Mouse (Mus musculus) myocyte (in vitro differentiated cells): ENCODE measurements around the gene Ano1. TPM values are rescaled to one million over a fixed set of nuclear protein-coding genes. Genes with fewer than 3 reads are reported as not detected.
A peak's percentile ranks its signal among the peaks of the same experiment; 100 is the strongest.

ENCODE experiments used
- H3K27me3 ChIP-seq: one replicate; pipeline ENCODE4 v1.6.1; 2011; ENCODE audit not compliant: control insufficient read depth, insufficient read depth, insufficient read length
- H3K36me3 ChIP-seq: one replicate; pipeline ENCODE4 v1.6.1; 2011; ENCODE audit not compliant: control insufficient read depth, insufficient read depth
- H3K4me2 ChIP-seq: one replicate; pipeline ENCODE4 v1.6.1; 2011; ENCODE audit warnings: low read depth, control low read depth
- H3K4me3 ChIP-seq: one replicate; pipeline ENCODE4 v1.5.1; 2011; ENCODE audit warnings: mild to moderate bottlenecking, control low read depth, moderate library complexity
- H3K79me2 ChIP-seq: one replicate; pipeline ENCODE4 v1.6.1; 2011; ENCODE audit not compliant: control insufficient read depth, insufficient read depth
- H3ac ChIP-seq: one replicate; pipeline ENCODE4 v1.6.1; 2011; ENCODE audit not compliant: control insufficient read depth, insufficient read length
- CEBPB ChIP-seq: IDR thresholded peaks from 2 replicates; pipeline ENCODE4 v1.6.1; 2011; ENCODE audit warnings: mild to moderate bottlenecking, moderate library complexity; ENCODE audit not compliant: poor library complexity, insufficient read depth, severe bottlenecking
- E2F4 ChIP-seq: IDR thresholded peaks from one replicate; pipeline ENCODE4 v1.6.1; 2011; ENCODE audit warnings: mild to moderate bottlenecking, control low read depth, moderate library complexity; ENCODE audit not compliant: insufficient read depth
- MAX ChIP-seq: IDR thresholded peaks from one replicate; pipeline ENCODE4 v1.6.1; 2011; ENCODE audit warnings: low read depth, mild to moderate bottlenecking, control low read depth
- MYOD1 ChIP-seq, 3 experiments: IDR thresholded peaks; one replicate each; pipeline ENCODE4 v1.6.1; 2011; ENCODE audit warnings: control low read depth in 2 of 3, low read depth in 2 of 3, mild to moderate bottlenecking in 2 of 3, moderate library complexity in 1 of 3; ENCODE audit not compliant: insufficient read length in 2 of 3, control insufficient read depth in 1 of 3
- MYOG ChIP-seq, 3 experiments: IDR thresholded peaks; one replicate each; pipeline ENCODE4 v1.6.1; 2011; ENCODE audit warnings: control low read depth in 2 of 3, low read depth in 2 of 3, mild to moderate bottlenecking in 2 of 3; ENCODE audit not compliant: insufficient read length in 2 of 3, control insufficient read depth in 1 of 3, insufficient read depth in 1 of 3
- POLR2A ChIP-seq: IDR thresholded peaks from one replicate; pipeline ENCODE4 v1.6.1; 2011; ENCODE audit warnings: low read depth, mild to moderate bottlenecking, control low read depth, moderate library complexity; ENCODE audit not compliant: insufficient read length
- POLR2AphosphoS2 ChIP-seq: IDR thresholded peaks from one replicate; pipeline ENCODE4 v1.6.1; 2011; ENCODE audit warnings: low read depth, control low read depth; ENCODE audit not compliant: insufficient read length
- REST ChIP-seq: IDR thresholded peaks from one replicate; pipeline ENCODE4 v1.6.1; 2011; ENCODE audit warnings: mild to moderate bottlenecking, control low read depth, moderate library complexity; ENCODE audit not compliant: insufficient read depth, insufficient read length
- SRF ChIP-seq: IDR thresholded peaks from one replicate; pipeline ENCODE4 v1.6.1; 2011; ENCODE audit warnings: low read depth; ENCODE audit not compliant: control insufficient read depth, insufficient read length
- TCF12 ChIP-seq: IDR thresholded peaks from one replicate; pipeline ENCODE4 v1.6.1; 2011; ENCODE audit warnings: mild to moderate bottlenecking, control low read depth; ENCODE audit not compliant: poor library complexity, insufficient read depth, severe bottlenecking
- TCF3 ChIP-seq: IDR thresholded peaks from one replicate; pipeline ENCODE4 v1.6.1; 2011; ENCODE audit warnings: low read depth, control low read depth; ENCODE audit not compliant: insufficient read length
- USF1 ChIP-seq: IDR thresholded peaks from one replicate; pipeline ENCODE4 v1.6.1; 2011; ENCODE audit warnings: low read depth, mild to moderate bottlenecking, control low read depth, moderate library complexity
- polyA plus RNA-seq: library from polyadenylated mRNA; unstranded; fragments of >200 nt; fragmentation: generic; extraction: Trizol; gene quantifications from one replicate; pipeline ENCODE4 v1.2.1, GENCODE M21; 2012; ENCODE audit warnings: missing spikeins

Ano1 gene
- polyA plus RNA-seq, 1 experiment = 2.2 TPM

GRCm38 (mm10) chr7:144656261-144656967 is 95.4 kb downstream of the Ano1 start:
- H3K27me3 ChIP-seq = no peaks in the 10 kb centered on the region
- no peak overlapping the region for H3ac ChIP-seq
- H3K4me3 ChIP-seq = no peak overlapping the region
- no peak for TF ChIP-seq E2F4
- TF ChIP-seq REST = no peak
- TF ChIP-seq USF1 = no peak
- TF ChIP-seq MYOG (IDR thresholded peaks at IDR 0.05; ENCODE audit: control insufficient read depth in 1 of 3, insufficient read depth in 1 of 3, insufficient read length in 2 of 3, low read depth in 2 of 3) = no peak
- no peak for TF ChIP-seq MAX
- no peak for TF ChIP-seq POLR2AphosphoS2
- TF ChIP-seq POLR2A = no peak
- TF ChIP-seq SRF = no peak
- no peak for TF ChIP-seq TCF3
- TF ChIP-seq MYOD1 (IDR thresholded peaks at IDR 0.05; ENCODE audit: control insufficient read depth in 1 of 3, insufficient read length in 2 of 3, low read depth in 2 of 3) = no peak
- no peak for TF ChIP-seq CEBPB
- TF ChIP-seq TCF12 = no peak
- H3K36me3 ChIP-seq = no peaks in the 10 kb centered on the region
- no peak overlapping the region for H3K4me2 ChIP-seq
- no peaks in the 10 kb centered on the region for H3K79me2 ChIP-seq

DNA sequence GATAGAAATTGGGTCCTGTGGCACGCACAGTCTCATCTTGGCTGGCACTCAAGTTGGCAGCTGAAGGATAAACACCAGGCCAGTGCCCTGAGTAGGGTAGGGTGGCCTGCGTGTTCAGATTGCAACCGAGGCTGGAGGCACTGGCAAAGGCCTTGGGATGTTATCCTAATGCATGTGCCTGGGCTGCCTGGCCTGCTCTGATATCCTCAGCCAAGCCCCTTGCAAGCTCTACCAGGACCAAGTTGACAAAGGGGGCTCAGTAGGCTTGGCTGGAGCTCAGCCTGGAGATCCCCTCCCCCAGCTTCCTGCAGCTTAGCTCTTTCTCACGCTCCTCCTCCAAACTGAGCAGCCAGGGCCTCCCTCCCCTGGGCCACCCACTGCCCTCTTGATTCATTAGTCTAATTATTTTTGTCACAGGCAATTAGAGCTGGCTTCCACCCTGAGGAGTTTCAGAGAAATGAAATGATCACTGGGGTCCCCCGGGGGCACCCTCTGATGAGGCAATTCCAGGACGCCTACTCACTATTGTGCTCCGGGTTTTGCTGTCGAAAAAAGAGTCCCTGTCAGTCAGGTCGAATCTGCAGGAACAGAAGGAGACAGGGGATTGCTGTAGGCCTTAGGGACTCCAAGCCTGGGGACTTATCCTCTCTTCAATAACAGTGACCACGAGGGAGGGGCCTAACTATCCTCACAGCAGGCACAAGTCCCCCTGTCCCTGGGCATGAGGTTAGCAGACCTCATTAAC is 97.9 kb downstream of the Ano1 start:
- Histone ChIP-seq H3K4me2 (no peak overlapping the region), H3K79me2 (no peaks in the 10 kb centered on the region), H3K27me3 (no peaks in the 10 kb centered on the region), H3ac (no peak overlapping the region), H3K4me3 (no peak overlapping the region), H3K36me3 (no peaks in the 10 kb centered on the region)
- no peak for TF ChIP-seq CEBPB
- no peak for TF ChIP-seq TCF12
- no peak for TF ChIP-seq POLR2AphosphoS2
- TF ChIP-seq MAX = no peak
- no peak for TF ChIP-seq REST
- TF ChIP-seq POLR2A = no peak
- TF ChIP-seq SRF = no peak
- TF ChIP-seq USF1 = no peak
- TF ChIP-seq MYOG (IDR thresholded peaks at IDR 0.05; ENCODE audit: control insufficient read depth in 1 of 3, insufficient read depth in 1 of 3, insufficient read length in 2 of 3, low read depth in 2 of 3) = no peak
- no peak for TF ChIP-seq MYOD1 (IDR thresholded peaks at IDR 0.05; ENCODE audit: control insufficient read depth in 1 of 3, insufficient read length in 2 of 3, low read depth in 2 of 3)
- TF ChIP-seq E2F4 = no peak
- TF ChIP-seq TCF3 = no peak

GRCm38 (mm10) chr7:144647547-144647946 is 104.2 kb downstream of the Ano1 start:
- no peaks in the 10 kb centered on the region for H3K36me3 ChIP-seq
- no peaks in the 10 kb centered on the region for H3K27me3 ChIP-seq
- H3ac ChIP-seq = no peak overlapping the region
- H3K4me3 ChIP-seq = no peak overlapping the region
- no peaks in the 10 kb centered on the region for H3K79me2 ChIP-seq
- no peak overlapping the region for H3K4me2 ChIP-seq
- no peak for TF ChIP-seq SRF
- no peak for TF ChIP-seq REST
- no peak for TF ChIP-seq POLR2AphosphoS2
- TF ChIP-seq MYOD1 (IDR thresholded peaks at IDR 0.05; ENCODE audit: control insufficient read depth in 1 of 3, insufficient read length in 2 of 3, low read depth in 2 of 3) = no peak
- peak in 1 of 3 experiments; percentile 20 for TF ChIP-seq MYOG (IDR thresholded peaks at IDR 0.05; ENCODE audit: control insufficient read depth in 1 of 3, insufficient read depth in 1 of 3, insufficient read length in 2 of 3, low read depth in 2 of 3)
- no peak for TF ChIP-seq POLR2A
- TF ChIP-seq TCF3 = no peak

- no peak overlapping the region for H3K4me3 ChIP-seq
- H3K27me3 ChIP-seq = no peaks in the 10 kb centered on the region
- no peak overlapping the region for H3K4me2 ChIP-seq
- no peaks in the 10 kb centered on the region for H3K79me2 ChIP-seq
- no peak for TF ChIP-seq TCF12
- TF ChIP-seq MAX = no peak
- TF ChIP-seq SRF = no peak
- no peak for TF ChIP-seq E2F4
- no peak for TF ChIP-seq MYOD1 (IDR thresholded peaks at IDR 0.05; ENCODE audit: control insufficient read depth in 1 of 3, insufficient read length in 2 of 3, low read depth in 2 of 3)
- TF ChIP-seq POLR2AphosphoS2 = no peak
- H3ac ChIP-seq = no peak overlapping the region
- H3K36me3 ChIP-seq = no peaks in the 10 kb centered on the region
Observed at GRCm38 (mm10) chr7:144640817-144641216, 111.0 kb downstream of the Ano1 start.
